ENCODE assay signal across 8 mouse cellular contexts in the genomic region with DNA sequence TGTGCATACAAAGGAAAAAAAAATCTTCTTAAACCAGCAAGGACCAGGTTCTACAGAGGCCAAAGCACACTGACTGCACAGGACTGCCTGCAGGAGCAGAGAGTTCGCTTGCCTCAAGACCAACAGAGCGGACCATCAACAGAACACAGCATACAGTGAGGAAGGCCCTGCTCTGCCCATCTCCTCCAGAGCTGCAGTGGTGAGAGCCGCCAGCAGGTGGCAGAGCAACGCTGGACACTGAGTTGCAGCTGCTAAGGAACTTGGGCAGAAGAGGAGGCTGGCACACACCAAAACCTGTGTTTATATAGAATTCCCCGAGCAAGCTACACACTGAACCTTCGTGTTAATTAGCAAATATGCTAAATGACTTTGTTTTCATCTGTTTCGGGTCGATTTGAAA. TPM values are rescaled to one million over a fixed set of nuclear protein-coding genes. Genes with fewer than 3 reads are reported as not detected.
DNase-seq lines count a peak whose midpoint lies in the region; ATAC-seq and TF ChIP-seq lines count a peak whose summit lies in the region.

No protein-coding gene starts in this region.

- peak; percentile 95 for ATAC-seq in granulocyte monocyte progenitor cell, adult 5-6 weeks (replicated peaks; ENCODE audit: poor library complexity, severe bottlenecking)
- ATAC-seq in kidney, embryonic 14.5 days (ENCODE audit: low FRiP score, low TSS enrichment): peak; percentile 77; the same call in 1 of the 2 replicates
- 0 out of 2 replicates have a peak, but pooled peaks have one; percentile 57 for ATAC-seq in limb, embryonic 12.5 days (ENCODE audit: insufficient number of reproducible peaks, insufficient read depth, low FRiP score, low TSS enrichment, low read depth)
- peak; percentile 55; the same call in 1 of the 2 replicates for ATAC-seq in midbrain, postnatal 0 days (ENCODE audit: low FRiP score)

- no peak overlapping the region for H3K4me2 ChIP-seq in kidney, embryonic 14.5 days (replicated peaks; ENCODE audit: low read depth, low read length)
- no peak overlapping the region for H3K4me2 ChIP-seq in limb, embryonic 12.5 days
- H3K4me2 ChIP-seq in midbrain, postnatal 0 days (ENCODE audit: low read depth, low read length, poor library complexity, severe bottlenecking): no peak overlapping the region

- H3K27me3 ChIP-seq in kidney, embryonic 14.5 days (ENCODE audit: control insufficient read depth, insufficient read depth, low read length): no peaks in the 10 kb centered on the region
- H3K27me3 ChIP-seq in limb, embryonic 12.5 days: no peaks in the 10 kb centered on the region
- no peaks in the 10 kb centered on the region for H3K27me3 ChIP-seq in midbrain, postnatal 0 days (ENCODE audit: insufficient read depth, low read length)

- no peak overlapping the region for H3K9ac ChIP-seq in kidney, embryonic 14.5 days (ENCODE audit: low read depth, low read length)
- no peak overlapping the region for H3K9ac ChIP-seq in limb, embryonic 12.5 days (replicated peaks)
- no peak overlapping the region for H3K9ac ChIP-seq in midbrain, postnatal 0 days (replicated peaks; ENCODE audit: low read length, poor library complexity, severe bottlenecking)

- H3K4me1 ChIP-seq in kidney, embryonic 14.5 days (ENCODE audit: control insufficient read depth, insufficient read depth, low read length): 0 out of 2 replicates have a peak, but pooled peaks cover 3% of the 10 kb centered on the region
- 0 out of 2 replicates have a peak, but pooled peaks cover 6% of the 10 kb centered on the region for H3K4me1 ChIP-seq in limb, embryonic 12.5 days (replicated peaks)
- no peaks in the 10 kb centered on the region for H3K4me1 ChIP-seq in midbrain, postnatal 0 days (ENCODE audit: insufficient read depth, low read length)

- WGBS in kidney, embryonic 14.5 days: 28% methylated on average over 8 of the region's 8 CpGs
- 31% methylated on average over 8 of the region's 8 CpGs for WGBS in limb, embryonic 12.5 days
- WGBS in midbrain, postnatal 0 days: 22% methylated on average over 8 of the region's 8 CpGs

- no peak overlapping the region for H3K27ac ChIP-seq in kidney, embryonic 14.5 days (ENCODE audit: low read depth, low read length)
- no peak overlapping the region for H3K27ac ChIP-seq in limb, embryonic 12.5 days
- H3K27ac ChIP-seq in midbrain, postnatal 0 days (ENCODE audit: low read depth, low read length): no peak overlapping the region

- no peaks in the 10 kb centered on the region for H3K9me3 ChIP-seq in kidney, embryonic 14.5 days (ENCODE audit: control insufficient read depth, low read length)
- no peaks in the 10 kb centered on the region for H3K9me3 ChIP-seq in limb, embryonic 12.5 days
- no peaks in the 10 kb centered on the region for H3K9me3 ChIP-seq in midbrain, postnatal 0 days (ENCODE audit: low read length)

- no peak overlapping the region for H3K4me3 ChIP-seq in kidney, embryonic 14.5 days (ENCODE audit: low read length)
- no peak overlapping the region for H3K4me3 ChIP-seq in limb, embryonic 12.5 days (replicated peaks)
- H3K4me3 ChIP-seq in midbrain, postnatal 0 days (ENCODE audit: low read depth, low read length): no peak overlapping the region

- peak; percentile 98 for TF ChIP-seq CTCF in midbrain, postnatal 0 days (IDR thresholded peaks at IDR 0.05)

- DNase-seq in 416B (ENCODE audit: low read depth): peak; percentile 74
- DNase-seq in adrenal gland, postnatal 10 days: peak; percentile 91
- DNase-seq in embryo, embryonic 9.5 days (ENCODE audit: extremely low spot score): peak; percentile 80
- DNase-seq in midbrain, postnatal 0 days (ENCODE audit: low spot score): peak; percentile 86
- DNase-seq in spleen, postnatal 10 days (ENCODE audit: low spot score in 2 of 2): peak; percentile 58 to 85

- peaks cover 69% of the 10 kb centered on the region for H3K36me3 ChIP-seq in kidney, embryonic 14.5 days (ENCODE audit: control insufficient read depth, insufficient read depth, low read length)
- H3K36me3 ChIP-seq in limb, embryonic 12.5 days: peaks cover 70% of the 10 kb centered on the region
- H3K36me3 ChIP-seq in midbrain, postnatal 0 days (ENCODE audit: insufficient read depth, low read length): peaks cover 16% of the 10 kb centered on the region; the same call in 1 of the 2 replicates

RNA-seq across cellular contexts. Expression of a gene that starts 42.8 kb away (rescaled TPM):
- under 1 TPM; 0.39 to 0.54 TPM for total RNA-seq in adrenal gland, postnatal 10 days (2021)
- total RNA-seq in granulocyte monocyte progenitor cell, adult 5-6 weeks (2014; fragmentation: Nextera tagmentation): not detected in 2 replicates
- not detected in 2 replicates for total RNA-seq in granulocyte monocyte progenitor cell, adult 5-6 weeks (2017)
- not detected in 2 replicates for polyA plus RNA-seq in kidney, embryonic 14.5 days (2014; fragmentation: Nextera tagmentation; extraction: Ambion mirVana)
- polyA plus RNA-seq in limb, embryonic 12.5 days (2016; fragmentation: Nextera tagmentation; extraction: Ambion mirVana): not detected in 2 replicates
- not detected in 2 replicates for total RNA-seq in midbrain, postnatal 0 days (2014; rRNA removed)
- not detected in 2 replicates for polyA plus RNA-seq in midbrain, postnatal 0 days (2015; fragmentation: Nextera tagmentation; extraction: Ambion mirVana)

RNA-seq across cellular contexts. Expression of a gene that starts 45.1 kb away (rescaled TPM):
- not detected for total RNA-seq in adrenal gland, postnatal 10 days (2021)
- total RNA-seq in granulocyte monocyte progenitor cell, adult 5-6 weeks (2014; fragmentation: Nextera tagmentation): not detected in 2 replicates
- not detected in 2 replicates for total RNA-seq in granulocyte monocyte progenitor cell, adult 5-6 weeks (2017)
- not detected in 2 replicates for polyA plus RNA-seq in kidney, embryonic 14.5 days (2014; fragmentation: Nextera tagmentation; extraction: Ambion mirVana)
- not detected in 2 replicates for polyA plus RNA-seq in limb, embryonic 12.5 days (2016; fragmentation: Nextera tagmentation; extraction: Ambion mirVana)
- total RNA-seq in midbrain, postnatal 0 days (2014; rRNA removed): not detected in 2 replicates
- not detected in 2 replicates for polyA plus RNA-seq in midbrain, postnatal 0 days (2015; fragmentation: Nextera tagmentation; extraction: Ambion mirVana)
